Mouse (Mus musculus): ENCODE data around the gene Erv3. TPM values are rescaled to one million over a fixed set of nuclear protein-coding genes. Genes with fewer than 3 reads are reported as not detected.
"Not testable (repeated sequence)": the region's sequence is repeated elsewhere in the genome, so short reads cannot be mapped to it uniquely, and the experiment has no call there.

Erv3 gene
- polyA plus RNA-seq, 1 experiment = not detected

GRCm38 (mm10) chr2:131845671-131846070 lies 13.9 kb downstream of the Erv3 start:
- TF ChIP-seq USF1 (IDR thresholded peaks at IDR 0.05; ENCODE audit: low read depth) (no peak), MYOD1 (IDR thresholded peaks at IDR 0.05; ENCODE audit: control insufficient read depth, insufficient read length, low read depth) (no peak), FOSL1 (IDR thresholded peaks at IDR 0.05; ENCODE audit: insufficient read depth, low read length, poor library complexity, severe bottlenecking) (no peak), MYOG (IDR thresholded peaks at IDR 0.05; ENCODE audit: control insufficient read depth, extremely low read depth, insufficient read length) (no peak), CEBPB (IDR thresholded peaks at IDR 0.05; ENCODE audit: low read depth) (no peak), MAX (IDR thresholded peaks at IDR 0.05) (no peak), CTCF (IDR thresholded peaks at IDR 0.05; ENCODE audit: control insufficient read depth, insufficient read depth, insufficient read length) (no peak)
- Histone ChIP-seq H3K4me3 (ENCODE audit: insufficient read depth, poor library complexity, severe bottlenecking) (no peak overlapping the region), H3K36me3 (ENCODE audit: control insufficient read depth, insufficient read depth) (no peaks in the 10 kb centered on the region), H3ac (ENCODE audit: control insufficient read depth, insufficient read length, low read depth) (no peak overlapping the region), H3K79me2 (ENCODE audit: control insufficient read depth, insufficient read depth) (no peaks in the 10 kb centered on the region), H3K79me3 (ENCODE audit: low read depth) (no peaks in the 10 kb centered on the region), H3K27me3 (ENCODE audit: control insufficient read depth, insufficient read depth, insufficient read length) (no peaks in the 10 kb centered on the region)

DNA sequence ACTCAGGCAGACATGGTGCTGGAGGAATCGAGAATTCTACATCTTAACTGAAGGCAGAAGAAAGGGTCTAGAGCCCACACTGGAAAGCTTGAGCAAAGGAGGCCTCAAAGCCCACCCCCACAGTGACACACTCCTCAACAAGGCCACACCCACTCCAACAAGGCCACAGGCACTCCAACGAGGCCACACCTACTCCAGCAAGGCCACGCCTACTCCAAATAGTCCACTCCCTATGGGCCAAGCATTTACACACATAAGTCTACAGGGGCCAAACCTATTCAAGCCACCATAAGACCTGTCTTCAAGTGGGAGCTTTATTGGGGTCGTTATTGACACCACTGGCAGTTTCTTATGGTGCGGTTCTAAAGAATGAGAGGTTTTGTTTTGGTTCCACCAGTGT lies 17.0 kb downstream of the Erv3 start:
- Histone ChIP-seq H3ac (ENCODE audit: control insufficient read depth, insufficient read length, low read depth) (no peak overlapping the region), H3K79me3 (ENCODE audit: low read depth) (no peaks in the 10 kb centered on the region), H3K36me3 (ENCODE audit: control insufficient read depth, insufficient read depth) (no peaks in the 10 kb centered on the region), H3K27me3 (ENCODE audit: control insufficient read depth, insufficient read depth, insufficient read length) (no peaks in the 10 kb centered on the region), H3K4me3 (ENCODE audit: insufficient read depth, poor library complexity, severe bottlenecking) (no peak overlapping the region), H3K79me2 (ENCODE audit: control insufficient read depth, insufficient read depth) (no peaks in the 10 kb centered on the region)
- TF ChIP-seq USF1 (IDR thresholded peaks at IDR 0.05; ENCODE audit: low read depth) = no peak

DNA sequence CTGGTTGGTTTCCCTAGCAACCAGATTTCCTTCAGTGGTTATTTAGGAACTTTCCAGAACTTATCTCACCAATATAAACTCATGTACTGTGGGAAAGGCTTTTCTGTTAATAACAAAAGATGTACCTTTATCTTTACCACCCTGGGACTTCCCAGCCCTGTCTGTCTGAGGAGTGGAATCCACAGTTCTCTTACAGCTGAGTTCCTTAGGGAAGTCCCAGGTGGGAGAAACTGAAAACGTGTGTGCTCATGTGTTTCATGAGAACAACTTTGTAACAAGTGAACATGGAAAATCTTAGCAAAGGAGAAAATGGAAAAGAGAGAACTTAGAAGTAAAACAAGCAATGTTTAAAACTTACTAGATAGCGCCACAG lies 18.2 kb downstream of the Erv3 start:
- no peak overlapping the region for H3ac ChIP-seq (ENCODE audit: control insufficient read depth, insufficient read length, low read depth)
- H3K27me3 ChIP-seq (ENCODE audit: control insufficient read depth, insufficient read depth, insufficient read length) = no peaks in the 10 kb centered on the region
- no peaks in the 10 kb centered on the region for H3K79me3 ChIP-seq (ENCODE audit: low read depth)
- no peak overlapping the region for H3K4me3 ChIP-seq (ENCODE audit: insufficient read depth, poor library complexity, severe bottlenecking)
- no peaks in the 10 kb centered on the region for H3K36me3 ChIP-seq (ENCODE audit: control insufficient read depth, insufficient read depth)
- no peaks in the 10 kb centered on the region for H3K79me2 ChIP-seq (ENCODE audit: control insufficient read depth, insufficient read depth)
- TF ChIP-seq MYOD1 (IDR thresholded peaks at IDR 0.05; ENCODE audit: control insufficient read depth, insufficient read length, low read depth) (no peak), USF1 (IDR thresholded peaks at IDR 0.05; ENCODE audit: low read depth) (no peak), MYOG (IDR thresholded peaks at IDR 0.05; ENCODE audit: control insufficient read depth, extremely low read depth, insufficient read length) (no peak), CTCF (IDR thresholded peaks at IDR 0.05; ENCODE audit: control insufficient read depth, insufficient read depth, insufficient read length) (no peak), FOSL1 (IDR thresholded peaks at IDR 0.05; ENCODE audit: insufficient read depth, low read length, poor library complexity, severe bottlenecking) (no peak), MAX (IDR thresholded peaks at IDR 0.05) (no peak), CEBPB (IDR thresholded peaks at IDR 0.05; ENCODE audit: low read depth) (no peak)

DNA sequence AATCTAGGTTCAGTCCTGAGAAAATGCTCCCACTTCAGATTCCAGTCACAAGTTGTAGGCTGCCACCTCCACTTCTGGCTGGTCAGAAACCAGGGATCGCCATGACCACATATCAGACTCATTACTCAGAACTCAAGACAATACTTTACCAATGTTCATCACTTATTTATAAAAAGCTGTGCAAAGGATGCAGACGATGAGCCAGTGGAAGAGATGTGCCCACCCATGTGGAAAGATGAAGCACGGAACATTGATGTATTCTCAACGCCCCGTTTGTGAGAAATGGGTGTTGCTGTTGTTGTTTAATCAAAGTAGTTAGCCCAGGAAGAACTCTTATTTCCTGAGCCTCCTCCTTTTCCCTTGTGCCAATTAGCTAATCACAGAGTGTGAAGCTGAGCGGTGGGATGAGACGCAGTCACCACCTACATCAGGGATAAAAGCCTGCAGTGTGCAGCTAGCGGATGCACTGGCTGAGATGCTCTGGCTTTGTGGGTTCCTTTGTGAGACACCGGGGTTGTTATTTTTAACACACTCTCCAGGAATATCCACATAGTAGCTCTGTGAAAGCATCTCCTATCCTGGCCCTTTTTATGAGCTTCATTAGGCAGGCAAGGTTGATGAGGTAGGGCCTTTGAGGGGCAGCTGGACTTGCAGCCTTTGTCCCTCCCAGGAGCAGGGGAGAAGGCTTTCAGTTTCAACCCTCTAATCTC lies 18.8 kb downstream of the Erv3 start:
- H3K27me3 ChIP-seq (ENCODE audit: control insufficient read depth, insufficient read depth, insufficient read length) = no peaks in the 10 kb centered on the region
- no peak overlapping the region for H3ac ChIP-seq (ENCODE audit: control insufficient read depth, insufficient read length, low read depth)
- H3K36me3 ChIP-seq (ENCODE audit: control insufficient read depth, insufficient read depth) = no peaks in the 10 kb centered on the region
- no peaks in the 10 kb centered on the region for H3K79me2 ChIP-seq (ENCODE audit: control insufficient read depth, insufficient read depth)
- H3K4me3 ChIP-seq (ENCODE audit: insufficient read depth, poor library complexity, severe bottlenecking) = no peak overlapping the region
- TF ChIP-seq MAX (IDR thresholded peaks at IDR 0.05) (no peak), USF1 (IDR thresholded peaks at IDR 0.05; ENCODE audit: low read depth) (no peak), MYOG (IDR thresholded peaks at IDR 0.05; ENCODE audit: control insufficient read depth, extremely low read depth, insufficient read length) (no peak), MYOD1 (IDR thresholded peaks at IDR 0.05; ENCODE audit: control insufficient read depth, insufficient read length, low read depth) (no peak), FOSL1 (IDR thresholded peaks at IDR 0.05; ENCODE audit: insufficient read depth, low read length, poor library complexity, severe bottlenecking) (no peak)
- H3K79me3 ChIP-seq (ENCODE audit: low read depth) = no peaks in the 10 kb centered on the region

DNA sequence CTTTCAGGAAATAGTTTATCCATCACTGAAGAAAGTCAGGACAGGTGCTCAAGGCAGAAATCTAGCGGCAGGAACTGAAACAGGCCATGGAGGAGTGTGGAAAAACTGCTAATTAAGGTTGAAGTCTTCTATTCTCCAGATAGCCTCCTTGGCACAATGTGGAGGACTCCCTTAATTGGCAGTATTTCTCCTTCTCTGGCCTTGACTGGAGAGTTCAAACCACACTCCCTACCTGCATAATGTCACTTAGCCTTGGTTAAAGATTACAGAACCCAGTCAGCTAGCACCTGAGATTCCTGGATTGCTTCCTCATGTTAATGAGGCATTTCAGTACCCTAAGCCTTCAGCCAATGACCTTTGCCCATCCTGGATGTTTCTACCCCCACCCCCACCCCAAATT lies 25.3 kb downstream of the Erv3 start:
- Histone ChIP-seq H3K4me3 (ENCODE audit: insufficient read depth, poor library complexity, severe bottlenecking) (no peak overlapping the region), H3K27me3 (ENCODE audit: control insufficient read depth, insufficient read depth, insufficient read length) (no peaks in the 10 kb centered on the region), H3ac (ENCODE audit: control insufficient read depth, insufficient read length, low read depth) (no peak overlapping the region), H3K36me3 (ENCODE audit: control insufficient read depth, insufficient read depth) (no peaks in the 10 kb centered on the region), H3K79me3 (ENCODE audit: low read depth) (no peaks in the 10 kb centered on the region), H3K79me2 (ENCODE audit: control insufficient read depth, insufficient read depth) (no peaks in the 10 kb centered on the region)
- TF ChIP-seq USF1 (IDR thresholded peaks at IDR 0.05; ENCODE audit: low read depth) (no peak), MYOD1 (IDR thresholded peaks at IDR 0.05; ENCODE audit: control insufficient read depth, insufficient read length, low read depth) (no peak), FOSL1 (IDR thresholded peaks at IDR 0.05; ENCODE audit: insufficient read depth, low read length, poor library complexity, severe bottlenecking) (no peak), CEBPB (IDR thresholded peaks at IDR 0.05; ENCODE audit: low read depth) (no peak), CTCF (IDR thresholded peaks at IDR 0.05; ENCODE audit: control insufficient read depth, insufficient read depth, insufficient read length) (no peak), MYOG (IDR thresholded peaks at IDR 0.05; ENCODE audit: control insufficient read depth, extremely low read depth, insufficient read length) (no peak), MAX (IDR thresholded peaks at IDR 0.05) (no peak)

- TF ChIP-seq FOSL1 (IDR thresholded peaks at IDR 0.05; ENCODE audit: insufficient read depth, low read length, poor library complexity, severe bottlenecking) = no peak
- Histone ChIP-seq H3ac (ENCODE audit: control insufficient read depth, insufficient read length, low read depth) (no peak overlapping the region), H3K27me3 (ENCODE audit: control insufficient read depth, insufficient read depth, insufficient read length) (no peaks in the 10 kb centered on the region), H3K36me3 (ENCODE audit: control insufficient read depth, insufficient read depth) (no peaks in the 10 kb centered on the region), H3K79me2 (ENCODE audit: control insufficient read depth, insufficient read depth) (no peaks in the 10 kb centered on the region), H3K4me3 (ENCODE audit: insufficient read depth, poor library complexity, severe bottlenecking) (no peak overlapping the region), H3K79me3 (ENCODE audit: low read depth) (no peaks in the 10 kb centered on the region)
Measured at GRCm38 (mm10) chr2:131831861-131832260, 27.7 kb downstream of the Erv3 start.

DNA sequence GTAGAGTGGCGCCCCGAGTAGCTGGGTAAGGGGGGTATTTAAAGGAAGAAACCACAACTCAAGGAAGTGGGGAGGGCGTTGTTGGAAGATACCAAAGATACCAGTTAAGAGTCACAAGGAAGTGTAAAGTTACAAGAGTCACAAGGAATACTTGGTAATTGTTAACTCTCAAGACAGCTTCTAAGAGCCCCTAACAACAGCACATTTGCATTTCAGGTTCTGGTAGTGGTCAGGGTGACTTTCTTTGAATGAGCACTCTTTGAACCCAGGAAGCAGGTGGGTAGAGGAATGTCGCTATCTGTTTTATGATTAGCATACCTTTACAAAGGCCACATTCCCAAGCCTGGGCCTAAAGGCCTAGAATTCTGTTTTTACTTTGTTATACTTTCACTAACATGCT lies 28.6 kb downstream of the Erv3 start:
- not testable (repeated sequence) for H3K27me3 ChIP-seq (ENCODE audit: control insufficient read depth, insufficient read depth, insufficient read length)

More for the DNA sequence above, 28.6 kb downstream of the Erv3 start:
- not testable (repeated sequence) for H3K4me3 ChIP-seq (ENCODE audit: insufficient read depth, poor library complexity, severe bottlenecking); H3K79me3 ChIP-seq (ENCODE audit: low read depth); H3K79me2 ChIP-seq (ENCODE audit: control insufficient read depth, insufficient read depth); H3ac ChIP-seq (ENCODE audit: control insufficient read depth, insufficient read length, low read depth); H3K36me3 ChIP-seq (ENCODE audit: control insufficient read depth, insufficient read depth)

All from C2C12 (cell line).